Mouse (Mus musculus) thymus, adult 18-20 months (tissue): Measurements from ENCODE around the gene Defa36.
"Not testable (repeated sequence)": the region's sequence is repeated elsewhere in the genome, so short reads cannot be mapped to it uniquely, and the experiment has no call there.

ENCODE experiments used
- DNase-seq, 2 experiments: peaks; one replicate each; pipeline ENCODE4 v3.0.0; 2022; ENCODE audit warnings: mixed read lengths in 2 of 2

Gene Defa36

DNA sequence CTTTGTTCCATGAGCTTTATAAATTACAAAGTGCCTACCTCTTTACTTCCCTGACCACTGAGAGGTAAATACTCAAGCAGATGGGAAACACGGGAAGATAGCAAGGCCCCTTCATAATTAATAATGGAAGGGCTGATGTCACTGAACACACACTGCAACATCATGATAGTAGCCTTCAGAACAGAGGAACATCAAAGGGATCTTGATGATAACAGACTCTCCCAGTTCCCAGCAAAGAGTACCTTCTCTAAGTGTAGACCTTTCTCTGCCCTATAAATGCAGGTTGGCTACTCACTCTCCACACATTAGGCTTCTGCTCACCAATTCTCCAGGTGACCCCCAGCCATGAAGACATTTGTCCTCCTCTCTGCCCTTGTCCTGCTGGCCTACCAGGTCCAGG lies at the start of gene Defa36:
Defa36 (plus strand) TSS at position 301 of the 400 bp plus-strand sequence.
- DNase-seq: not testable (repeated sequence)

DNA sequence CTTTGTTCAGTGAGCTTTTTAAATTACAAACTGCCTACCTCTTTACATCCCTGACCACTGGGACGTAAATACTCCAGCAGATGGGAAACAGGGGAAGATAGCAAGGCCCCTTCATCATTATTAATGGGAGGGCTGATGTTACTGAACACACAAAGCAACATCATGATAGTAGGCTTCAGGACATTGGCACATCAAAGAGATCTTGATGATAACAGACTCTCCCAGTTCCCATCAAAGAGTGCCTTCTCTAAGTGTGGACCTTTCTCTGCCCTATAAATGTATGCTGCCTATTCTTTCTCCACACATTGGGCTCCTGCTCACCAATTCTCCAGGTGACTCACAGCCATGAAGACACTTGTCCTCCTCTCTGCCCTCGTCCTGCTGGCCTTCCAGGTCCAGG lies 49.0 kb upstream of the Defa36 start, which contains the start of gene Defa2:
Defa2 (plus strand) TSS at position 301 of the 400 bp plus-strand sequence.
- DNase-seq: not testable (repeated sequence)

- DNase-seq: not testable (repeated sequence)
Observed at GRCm38 (mm10) chr8:21391511-21391910, 35.7 kb upstream of the Defa36 start, which contains the start of gene Defa33. Gene Defa33, plus strand, starts transcription at chr8:21391811.

- DNase-seq: not testable (repeated sequence)
Observed at GRCm38 (mm10) chr8:21456460-21456859, 29.2 kb downstream of the Defa36 start, which contains the start of gene Gm7849. Gene Gm7849, minus strand, starts transcription at chr8:21456560.
